Comparison of ENCODE assay signal across 22 mouse cellular contexts in genomic region chr9:89964091-89964490, GRCm38 (mm10). TPM values are rescaled to one million over a fixed set of nuclear protein-coding genes. Genes with fewer than 3 reads are reported as not detected.
DNase-seq lines count a peak whose midpoint lies in the region.
"Had no signal": no experiment of that assay in that cellular context is flagged by ENCODE, and none has a peak within 500 bp of the region (broad histone marks: within the 10 kb centered on the region; RNA-seq: fewer than 3 reads in every experiment).

No protein-coding gene starts in this region.

- peak; percentile 55 for DNase-seq in heart, adult 11 months
- no peak for DNase-seq in heart, adult 18-20 months
- DNase-seq in testis, postnatal 10 days (ENCODE audit: low spot score), result peak; percentile 23
- DNase-seq in testis, postnatal 14 days (ENCODE audit: low spot score), result no peak
- DNase-seq in urinary bladder, adult 2 months (ENCODE audit: low spot score), result peak; percentile 5
- DNase-seq in urinary bladder, adult 18-20 months (ENCODE audit: low spot score in 2 of 2), result no peak
- DNase-seq: adrenal gland, adult 2 months; adrenal gland, adult 8-10 months; adrenal gland, postnatal 10 days; adrenal gland, postnatal 14 days; adrenal gland, postnatal 25 days; adrenal gland, postnatal 36 days; B cell, adult 2 months; cerebellum, adult 11 months; cerebellum, adult 11-12 months; cerebellum, adult 18-20 months had no signal

RNA-seq across cellular contexts. Expression of gene Rasgrf1, which starts 54.4 kb away (rescaled TPM):
- total RNA-seq in heart, adult 18-20 months (2021), result under 1 TPM; 0.15 TPM
- 1.1 TPM in 2 replicates for polyA plus RNA-seq in urinary bladder, adult 2 months (2012; rRNA removed)
- total RNA-seq: CH12.LX, MEL had no signal
- polyA plus RNA-seq: activated CD4-positive, CD25-positive, alpha-beta regulatory T cell, adult 4 months; C2C12; G1E; Patski had no signal

Comparison
In these comparisons a context has a peak if more than half of its experiments do, and no peak if none do; other contexts are left out.
1. DNase-seq: peak in heart, adult 11 months (single experiment), testis, postnatal 10 days (single experiment) and urinary bladder, adult 2 months (single experiment); none in heart, adult 18-20 months (0 of 2), testis, postnatal 14 days (single experiment) and urinary bladder, adult 18-20 months (0 of 2).